Mouse (Mus musculus): ENCODE measurements around the gene Spg21. TPM values are rescaled to one million over a fixed set of nuclear protein-coding genes. Genes with fewer than 3 reads are reported as not detected.

Spg21 gene
- polyA plus RNA-seq, 1 experiment from 2014 or later: 55.4 TPM

- Histone ChIP-seq H3K27ac (replicated peaks) (no peak overlapping the region), H3K4me2 (0 out of 2 replicates have a peak overlapping the region, but pooled peaks have one; percentile 72), H3K36me3 (peaks cover 21% of the 10 kb centered on the region), H3K4me3 (peak overlapping the region; percentile 88), H3K4me1 (peaks cover 8% of the 10 kb centered on the region), H3K27me3 (replicated peaks) (no peaks in the 10 kb centered on the region), H3K9me3 (no peaks in the 10 kb centered on the region), H3K9ac (no peak overlapping the region)
- ATAC-seq (ENCODE audit: extremely low read depth, insufficient number of reproducible peaks, low FRiP score, low TSS enrichment): no peak
- WGBS: 66% methylated on average over 4 of the region's 4 CpGs
Observed at GRCm38 (mm10) chr9:65435211-65435610, 25.5 kb upstream of the Spg21 start.

DNA sequence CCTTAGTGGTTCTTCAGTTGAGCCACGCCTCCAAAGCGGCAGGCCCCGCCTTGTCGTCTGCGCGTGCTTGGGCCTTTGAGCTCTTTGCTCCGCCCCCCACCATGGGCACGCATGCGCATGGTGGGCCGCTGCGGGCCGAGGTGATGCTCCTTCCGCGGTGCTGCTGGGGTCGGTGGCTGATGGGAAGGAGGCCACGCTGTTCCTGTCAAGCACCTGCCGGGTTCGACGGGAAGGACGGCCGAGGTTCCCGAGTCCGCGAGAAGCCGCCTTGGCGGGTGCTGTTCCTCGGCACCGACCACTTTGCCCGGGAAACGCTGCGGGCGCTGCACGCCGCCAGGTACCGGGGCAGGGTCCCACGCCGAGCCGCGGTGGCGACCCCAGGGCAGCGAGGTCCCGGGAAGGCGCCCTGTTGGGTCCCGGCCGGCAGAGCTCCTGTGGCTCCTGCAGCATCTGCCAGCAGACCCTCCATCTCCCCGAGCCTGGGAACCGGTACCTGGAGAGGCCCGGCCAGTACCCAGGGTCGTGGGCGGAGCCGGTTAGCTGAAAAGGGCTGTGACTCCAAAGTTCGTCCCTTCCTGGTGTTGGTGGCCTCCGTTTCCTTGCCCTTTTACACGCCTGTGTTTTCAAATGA, 25.0 kb upstream of the Spg21 start, which contains the start of gene Mtfmt:
Mtfmt (plus strand) TSS at position 112 of the 631 bp plus-strand sequence.
- peak; percentile 91 for ATAC-seq (ENCODE audit: extremely low read depth, insufficient number of reproducible peaks, low FRiP score, low TSS enrichment)

GRCm38 (mm10) chr9:65444692-65445091, 16.1 kb upstream of the Spg21 start:
- Histone ChIP-seq H3K9me3 (no peaks in the 10 kb centered on the region), H3K36me3 (peaks cover 89% of the 10 kb centered on the region), H3K4me2 (no peak overlapping the region), H3K27ac (replicated peaks) (no peak overlapping the region), H3K9ac (no peak overlapping the region), H3K27me3 (replicated peaks) (no peaks in the 10 kb centered on the region), H3K4me3 (no peak overlapping the region), H3K4me1 (no peaks in the 10 kb centered on the region)
- 95% methylated on average over 4 of the region's 4 CpGs for WGBS
- no peak for ATAC-seq (ENCODE audit: extremely low read depth, insufficient number of reproducible peaks, low FRiP score, low TSS enrichment)

More for the DNA sequence above, 25.0 kb upstream of the Spg21 start, which contains the start of gene Mtfmt:
- Histone ChIP-seq H3K4me3 (peak within 1 kb of the TSS; percentile 88), H3K9ac (peak within 1 kb of the TSS; percentile 91), H3K36me3 (peaks cover 27% of the 10 kb centered on the region), H3K9me3 (no peaks in the 10 kb centered on the region), H3K4me2 (peak within 1 kb of the TSS; percentile 72), H3K27ac (replicated peaks) (peak within 1 kb of the TSS; percentile 32; the same call in 1 of the 2 replicates), H3K4me1 (peaks cover 8% of the 10 kb centered on the region), H3K27me3 (replicated peaks) (no peaks in the 10 kb centered on the region)
- WGBS: under 1% methylated on average over 54 of the region's 54 CpGs

DNA sequence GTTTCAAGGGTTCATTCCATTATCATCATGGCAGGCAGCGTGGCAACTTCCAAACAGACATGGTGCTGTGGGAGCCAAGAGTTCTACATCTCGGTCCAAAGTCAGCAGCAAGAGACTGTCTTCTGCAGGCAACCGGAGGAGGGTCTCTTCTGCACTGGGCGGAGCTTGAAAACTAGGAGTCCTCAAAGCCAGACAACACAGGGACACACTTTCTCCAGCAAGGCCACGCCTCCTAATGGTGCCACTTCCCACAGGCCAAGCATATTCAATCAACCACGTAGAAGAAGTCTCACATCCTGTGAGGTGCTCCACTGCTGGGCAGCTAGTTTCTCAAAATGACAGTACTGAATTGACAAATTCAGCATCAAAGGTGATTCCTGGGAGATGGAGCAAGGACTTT, 12.8 kb upstream of the Spg21 start:
- 84% methylated on average over 6 of the region's 6 CpGs for WGBS

GRCm38 (mm10) chr9:65458975-65459374, 1.8 kb upstream of the Spg21 start:
- no peaks in the 10 kb centered on the region for H3K9me3 ChIP-seq
- H3K9ac ChIP-seq: no peak overlapping the region
- no peak overlapping the region for H3K27ac ChIP-seq (replicated peaks)
- no peaks in the 10 kb centered on the region for H3K27me3 ChIP-seq (replicated peaks)
- H3K4me2 ChIP-seq: no peak overlapping the region
- H3K4me3 ChIP-seq: no peak overlapping the region
- 87% methylated on average over 2 of the region's 2 CpGs for WGBS
- peaks cover 25% of the 10 kb centered on the region for H3K4me1 ChIP-seq
- ATAC-seq (ENCODE audit: extremely low read depth, insufficient number of reproducible peaks, low FRiP score, low TSS enrichment): no peak
- 0 out of 2 replicates have a peak, but pooled peaks cover 4% of the 10 kb centered on the region for H3K36me3 ChIP-seq

More for the DNA sequence above, 12.8 kb upstream of the Spg21 start:
- Histone ChIP-seq H3K4me2 (no peak overlapping the region), H3K4me1 (no peaks in the 10 kb centered on the region), H3K27me3 (replicated peaks) (no peaks in the 10 kb centered on the region), H3K27ac (replicated peaks) (no peak overlapping the region), H3K9ac (no peak overlapping the region), H3K36me3 (peaks cover 92% of the 10 kb centered on the region), H3K9me3 (no peaks in the 10 kb centered on the region), H3K4me3 (no peak overlapping the region)
- ATAC-seq (ENCODE audit: extremely low read depth, insufficient number of reproducible peaks, low FRiP score, low TSS enrichment): no peak

DNA sequence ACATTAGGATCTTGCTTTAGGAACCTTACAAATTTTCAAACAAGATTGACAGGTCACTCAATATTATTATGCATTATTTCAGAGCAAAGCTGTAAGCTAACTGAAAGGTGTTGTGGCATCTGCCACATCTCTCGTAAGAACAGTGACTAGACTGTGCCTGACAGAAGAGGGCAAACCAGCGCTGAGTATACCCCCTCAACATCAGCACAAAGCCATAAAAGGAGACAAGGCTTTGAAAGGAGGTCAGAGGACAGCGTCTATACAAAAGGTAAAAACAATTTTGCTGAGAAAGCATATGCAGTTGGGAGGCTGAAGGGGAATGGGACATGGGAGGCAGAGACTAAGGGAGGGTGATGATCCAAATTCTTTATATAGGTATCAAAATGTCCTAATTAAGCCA, 549 bp upstream of the Spg21 start:
- no peaks in the 10 kb centered on the region for H3K9me3 ChIP-seq
- peaks cover 4% of the 10 kb centered on the region for H3K36me3 ChIP-seq
- H3K4me1 ChIP-seq: peaks cover 25% of the 10 kb centered on the region
- ATAC-seq (ENCODE audit: extremely low read depth, insufficient number of reproducible peaks, low FRiP score, low TSS enrichment): no peak
- H3K9ac ChIP-seq: 0 out of 2 replicates have a peak overlapping the region, but pooled peaks have one; percentile 55
- peak overlapping the region; percentile 93 for H3K4me3 ChIP-seq
- WGBS: 55% methylated on average over 3 of the region's 3 CpGs
- peak overlapping the region; percentile 87 for H3K27ac ChIP-seq (replicated peaks)
- H3K27me3 ChIP-seq (replicated peaks): no peaks in the 10 kb centered on the region
- H3K4me2 ChIP-seq: peak overlapping the region; percentile 82

GRCm38 (mm10) chr9:65462544-65462943, 1.8 kb downstream of the Spg21 start:
- no peak overlapping the region for H3K4me3 ChIP-seq

GRCm38 (mm10) chr9:65464161-65464560, 3.4 kb downstream of the Spg21 start:
- H3K9me3 ChIP-seq: no peaks in the 10 kb centered on the region
- H3K4me1 ChIP-seq: peaks cover 25% of the 10 kb centered on the region
- 85% methylated on average over 6 of the region's 6 CpGs for WGBS
- ATAC-seq (ENCODE audit: extremely low read depth, insufficient number of reproducible peaks, low FRiP score, low TSS enrichment): no peak
- H3K9ac ChIP-seq: no peak overlapping the region
- H3K27ac ChIP-seq (replicated peaks): no peak overlapping the region
- H3K27me3 ChIP-seq (replicated peaks): no peaks in the 10 kb centered on the region
- H3K4me2 ChIP-seq: no peak overlapping the region
- no peak overlapping the region for H3K4me3 ChIP-seq
- peaks cover 27% of the 10 kb centered on the region for H3K36me3 ChIP-seq

More at GRCm38 (mm10) chr9:65462544-65462943, 1.8 kb downstream of the Spg21 start:
- ATAC-seq (ENCODE audit: extremely low read depth, insufficient number of reproducible peaks, low FRiP score, low TSS enrichment): no peak
- no peaks in the 10 kb centered on the region for H3K9me3 ChIP-seq
- peak overlapping the region; percentile 16; the same call in 1 of the 2 replicates for H3K4me2 ChIP-seq
- H3K9ac ChIP-seq: no peak overlapping the region
- peaks cover 25% of the 10 kb centered on the region for H3K4me1 ChIP-seq
- WGBS: 65% methylated on average over 5 of the region's 5 CpGs
- no peaks in the 10 kb centered on the region for H3K27me3 ChIP-seq (replicated peaks)
- H3K27ac ChIP-seq (replicated peaks): no peak overlapping the region
- H3K36me3 ChIP-seq: peaks cover 22% of the 10 kb centered on the region

GRCm38 (mm10) chr9:65465241-65465640, 4.5 kb downstream of the Spg21 start:
- WGBS: 84% methylated on average over 2 of the region's 2 CpGs
- Histone ChIP-seq H3K36me3 (peaks cover 38% of the 10 kb centered on the region), H3K27me3 (replicated peaks) (no peaks in the 10 kb centered on the region), H3K4me3 (no peak overlapping the region), H3K9me3 (no peaks in the 10 kb centered on the region), H3K27ac (replicated peaks) (no peak overlapping the region), H3K4me1 (peaks cover 23% of the 10 kb centered on the region), H3K9ac (no peak overlapping the region), H3K4me2 (no peak overlapping the region)
- no peak for ATAC-seq (ENCODE audit: extremely low read depth, insufficient number of reproducible peaks, low FRiP score, low TSS enrichment)

GRCm38 (mm10) chr9:65467686-65468085, 6.9 kb downstream of the Spg21 start:
- ATAC-seq (ENCODE audit: extremely low read depth, insufficient number of reproducible peaks, low FRiP score, low TSS enrichment): no peak
- no peak overlapping the region for H3K27ac ChIP-seq (replicated peaks)
- no peak overlapping the region for H3K4me3 ChIP-seq
- H3K9me3 ChIP-seq: no peaks in the 10 kb centered on the region
- 62% methylated on average over 11 of the region's 11 CpGs for WGBS
- no peak overlapping the region for H3K4me2 ChIP-seq
- H3K27me3 ChIP-seq (replicated peaks): no peaks in the 10 kb centered on the region
- no peak overlapping the region for H3K9ac ChIP-seq
- peaks cover 60% of the 10 kb centered on the region for H3K36me3 ChIP-seq
- peaks cover 4% of the 10 kb centered on the region for H3K4me1 ChIP-seq

- H3K4me3 ChIP-seq: no peak overlapping the region
- no peak overlapping the region for H3K9ac ChIP-seq
- no peaks in the 10 kb centered on the region for H3K9me3 ChIP-seq
- no peak overlapping the region for H3K27ac ChIP-seq (replicated peaks)
- H3K4me2 ChIP-seq: no peak overlapping the region
- ATAC-seq (ENCODE audit: extremely low read depth, insufficient number of reproducible peaks, low FRiP score, low TSS enrichment): no peak
- H3K27me3 ChIP-seq (replicated peaks): no peaks in the 10 kb centered on the region
- H3K36me3 ChIP-seq: peaks cover 87% of the 10 kb centered on the region
- H3K4me1 ChIP-seq: no peaks in the 10 kb centered on the region
- 79% methylated on average over 4 of the region's 4 CpGs for WGBS
Observed at GRCm38 (mm10) chr9:65472769-65473168, 12.0 kb downstream of the Spg21 start.

DNA sequence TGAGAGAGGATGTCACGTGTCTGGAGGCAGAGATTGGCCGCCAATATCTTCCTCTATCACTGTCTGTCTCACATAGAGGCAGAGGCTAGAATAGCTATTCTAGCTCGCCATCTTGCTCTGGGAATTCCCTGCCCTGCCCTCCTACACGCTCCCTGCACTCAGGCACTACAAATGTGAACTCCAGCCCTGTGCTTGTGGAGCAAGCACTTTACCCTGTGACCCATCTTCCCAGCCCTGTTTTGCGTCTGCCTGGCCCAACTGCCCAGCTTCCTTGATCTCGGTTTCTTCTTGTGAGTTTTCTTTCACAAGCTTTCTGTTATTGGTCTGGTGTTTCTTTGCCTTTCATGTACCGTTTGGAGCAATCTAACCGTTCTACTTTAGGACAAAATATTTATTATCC, 18.4 kb downstream of the Spg21 start:
- Histone ChIP-seq H3K9ac (no peak overlapping the region), H3K4me1 (no peaks in the 10 kb centered on the region), H3K27ac (replicated peaks) (no peak overlapping the region), H3K4me3 (no peak overlapping the region), H3K9me3 (no peaks in the 10 kb centered on the region), H3K36me3 (peaks cover 93% of the 10 kb centered on the region), H3K27me3 (replicated peaks) (no peaks in the 10 kb centered on the region), H3K4me2 (no peak overlapping the region)
- WGBS: 82% methylated on average over 8 of the region's 8 CpGs
- ATAC-seq (ENCODE audit: extremely low read depth, insufficient number of reproducible peaks, low FRiP score, low TSS enrichment): no peak

Data from heart, embryonic 13.5 days (tissue).